Mouse (Mus musculus) c-Kit-negative CD71-positive TER-119-positive erythroid progenitor cells, embryonic 14.5 days (primary cell): ENCODE data around the gene Lrrc15.

Experiments
- DNase-seq: peaks from one replicate; pipeline ENCODE4 v3.0.0-alpha.2; 2013; ENCODE audit warnings: low read depth, low spot score

Gene Lrrc15

DNA sequence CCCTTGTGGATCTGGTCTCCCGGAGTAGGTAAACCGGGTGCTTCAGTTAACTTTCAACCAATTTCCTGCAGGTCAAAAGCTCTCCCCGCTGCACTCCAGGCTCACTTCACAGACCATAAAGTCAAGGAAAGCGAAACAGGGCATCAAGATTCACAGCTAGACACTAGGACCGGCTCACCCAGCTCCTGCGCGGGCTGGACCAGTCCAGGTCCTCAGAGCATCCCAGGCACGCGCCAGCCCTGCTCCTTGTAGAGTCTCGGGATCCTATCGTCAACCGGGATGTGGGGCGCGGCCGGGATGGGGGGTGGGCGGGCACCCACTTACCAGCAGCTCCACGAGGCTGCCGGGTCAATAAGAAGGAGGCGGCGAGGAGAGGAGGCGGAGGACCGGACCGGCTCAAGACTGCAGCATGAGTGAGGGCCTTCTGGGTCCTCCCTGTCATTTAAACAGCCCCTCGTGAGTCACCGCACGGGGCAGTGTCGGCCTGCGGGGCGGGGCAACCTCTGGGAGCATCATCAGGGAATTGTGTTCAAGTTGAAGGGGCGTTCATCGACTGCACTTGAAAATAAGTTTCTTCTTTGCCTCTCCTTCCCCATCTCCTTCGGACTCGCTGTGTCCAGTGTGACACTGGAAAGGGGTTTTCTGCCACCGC, at the start of gene Lrrc15:
Gene Lrrc15, minus strand, starts transcription at position 413 of the 652 bp plus-strand sequence.
- no peak for DNase-seq

DNA sequence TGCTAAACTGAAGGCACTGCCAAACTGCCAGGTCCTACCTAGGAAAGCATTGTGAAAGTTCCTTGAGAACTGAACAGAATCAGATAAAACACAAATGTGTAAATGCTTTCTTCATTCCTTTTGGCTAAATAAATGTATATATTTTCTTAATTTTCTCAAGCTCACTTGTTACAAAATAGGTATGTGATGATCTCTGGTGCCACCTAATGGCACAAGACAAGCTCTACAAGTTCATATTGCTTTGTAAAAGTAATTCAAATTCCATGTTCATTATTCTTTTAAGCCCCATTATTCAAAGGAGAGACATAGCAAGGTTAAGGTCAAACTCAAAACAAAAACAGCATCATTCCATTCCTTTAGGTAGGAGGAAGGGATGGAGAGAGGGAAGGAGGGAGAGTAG, 31.2 kb upstream of the Lrrc15 start:
- DNase-seq, result no peak

DNA sequence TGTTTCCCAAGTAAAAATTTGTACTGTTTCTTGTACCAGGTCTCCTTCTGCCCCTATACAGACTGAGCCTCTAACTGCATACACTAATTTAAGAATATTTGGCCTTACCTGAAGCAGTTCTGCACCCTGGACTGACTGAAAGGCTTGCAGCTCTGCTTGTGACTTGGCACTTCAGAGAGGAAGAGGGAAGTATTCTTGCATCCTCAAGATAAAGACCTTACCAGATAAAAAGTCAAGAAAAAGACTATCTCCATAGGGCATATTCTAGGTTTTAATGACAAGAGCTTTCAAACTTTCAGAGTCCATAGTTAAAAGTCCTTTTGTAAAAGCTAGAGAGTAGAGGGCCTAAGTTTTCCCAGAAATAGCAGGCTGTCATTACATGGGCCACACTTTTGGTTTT, 27.6 kb upstream of the Lrrc15 start, which contains the start of gene Gp5:
Gene Gp5, minus strand, starts transcription at position 133 of the 400 bp plus-strand sequence.
- DNase-seq, result no peak

DNA sequence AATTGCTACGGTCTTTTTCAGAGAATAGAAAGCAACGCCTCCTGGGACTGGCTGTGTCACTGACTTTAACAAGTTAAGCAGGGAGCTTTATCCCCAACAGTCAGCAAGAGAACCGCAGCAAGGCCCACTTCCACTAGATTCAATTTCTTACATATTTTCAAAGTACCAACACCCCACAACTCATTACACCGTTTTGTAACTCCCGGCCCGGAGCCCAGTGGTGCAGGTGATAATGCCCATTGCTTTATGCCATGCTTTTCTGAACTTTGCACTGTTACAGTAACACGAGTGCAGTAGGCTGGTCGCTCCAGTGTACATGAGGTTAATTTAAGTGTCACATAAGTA, 27.1 kb upstream of the Lrrc15 start:
- DNase-seq, result no peak

DNA sequence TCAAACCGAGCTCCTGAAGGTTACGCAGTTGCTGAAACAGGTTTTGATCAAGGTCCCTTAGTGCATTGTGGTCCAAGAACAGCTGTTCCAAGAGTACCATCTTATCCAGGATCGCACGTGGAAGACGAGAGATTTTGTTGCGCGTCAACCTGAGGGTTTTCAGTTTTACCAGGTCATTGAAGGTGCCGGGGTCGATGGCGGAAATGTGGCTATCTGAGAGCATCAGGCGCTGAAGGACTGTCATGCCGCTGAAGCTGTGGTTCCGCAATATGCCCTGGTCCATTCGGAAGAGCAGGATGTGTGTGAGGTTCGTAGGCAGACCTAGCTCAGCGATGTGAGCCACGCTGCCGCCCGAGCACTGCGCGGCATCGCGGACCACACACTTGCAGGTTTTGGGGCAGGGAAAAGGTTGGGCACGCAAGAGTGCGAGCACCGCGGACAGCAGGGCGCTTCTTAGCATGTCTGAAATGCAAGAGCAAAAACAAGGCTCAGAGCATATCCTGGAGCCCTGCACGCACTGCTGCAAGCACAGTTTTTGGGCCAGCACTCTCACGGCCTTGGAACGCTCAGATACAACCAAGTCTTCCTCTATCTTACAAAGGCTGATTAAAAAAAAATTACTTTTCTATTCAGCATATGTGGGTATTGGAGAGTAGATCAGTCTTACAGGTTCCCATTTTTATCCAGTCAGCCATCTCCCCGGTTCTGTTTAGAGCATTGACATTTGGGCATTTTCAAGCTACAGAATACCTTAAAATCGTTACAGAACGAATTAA, 26.5 kb upstream of the Lrrc15 start:
- no peak for DNase-seq

DNA sequence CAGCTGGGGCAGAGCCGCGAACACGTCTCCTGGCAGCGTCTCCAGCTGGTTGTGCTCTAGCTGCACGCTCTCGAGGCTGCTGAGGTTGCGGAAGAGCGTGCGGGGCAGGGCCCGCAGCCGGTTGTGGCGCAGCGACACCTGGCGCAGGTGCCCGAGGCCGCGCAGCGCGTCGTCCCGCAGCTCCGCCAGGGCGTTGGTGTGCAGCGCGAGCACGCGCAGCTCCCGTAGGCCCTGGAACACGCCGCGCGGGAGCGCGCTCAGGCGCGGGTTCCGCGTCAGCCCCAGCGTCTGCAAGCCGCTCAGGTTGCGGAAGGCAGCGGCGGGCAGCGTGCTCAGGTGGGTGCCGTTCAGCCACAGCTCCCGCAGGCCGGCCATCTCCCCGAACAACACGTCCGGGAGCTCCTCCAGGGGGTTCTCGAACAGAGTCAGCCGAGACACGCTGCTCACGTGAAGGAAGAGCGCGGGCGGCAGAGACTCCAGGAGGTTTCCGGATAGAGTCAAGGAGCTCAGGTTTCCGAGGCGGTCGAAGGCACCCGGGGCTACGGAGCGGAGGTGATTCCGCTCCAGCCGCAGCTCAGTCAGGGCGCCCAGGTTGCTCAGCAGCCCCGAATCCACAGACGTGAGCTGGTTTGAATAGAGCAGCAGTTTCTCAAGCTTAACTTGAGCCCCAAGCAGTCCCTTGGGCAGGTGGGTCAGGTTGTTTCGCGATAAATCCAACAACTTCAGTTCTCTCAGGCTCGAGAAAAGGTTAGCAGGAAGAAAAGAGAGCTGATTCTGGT, 25.7 kb upstream of the Lrrc15 start:
- no peak for DNase-seq

DNA sequence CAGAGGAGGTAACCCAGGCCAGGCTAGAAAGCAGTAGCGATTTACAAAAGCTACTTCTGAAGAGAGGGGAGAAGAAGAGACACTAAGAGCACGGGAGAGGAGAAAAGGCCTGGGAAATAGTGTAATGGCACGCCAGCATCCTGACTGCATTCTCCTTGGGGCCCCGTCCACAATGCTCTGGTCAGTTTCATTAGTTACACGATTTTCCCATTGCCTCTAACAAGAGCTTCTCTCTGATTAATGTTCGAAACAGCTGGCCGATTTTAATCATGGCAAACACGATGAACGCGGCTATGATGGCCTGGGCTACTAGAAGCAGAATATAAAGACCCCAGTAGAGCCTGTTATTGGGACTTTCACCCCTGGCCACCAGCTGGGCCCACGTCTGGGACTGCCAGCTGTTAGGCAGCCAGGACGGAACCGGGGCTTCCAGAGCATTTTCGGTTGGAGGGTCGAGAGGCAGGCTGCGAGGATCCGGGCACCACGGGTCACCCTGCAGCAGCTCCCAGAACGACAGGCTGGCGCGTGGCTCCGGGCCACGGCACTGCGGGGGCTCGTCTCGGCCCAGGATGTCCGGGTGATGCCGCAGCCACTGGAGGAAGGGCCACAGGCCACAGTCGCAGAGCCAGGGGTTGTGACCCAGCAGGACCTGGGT, 25.0 kb upstream of the Lrrc15 start:
- DNase-seq, result no peak

DNA sequence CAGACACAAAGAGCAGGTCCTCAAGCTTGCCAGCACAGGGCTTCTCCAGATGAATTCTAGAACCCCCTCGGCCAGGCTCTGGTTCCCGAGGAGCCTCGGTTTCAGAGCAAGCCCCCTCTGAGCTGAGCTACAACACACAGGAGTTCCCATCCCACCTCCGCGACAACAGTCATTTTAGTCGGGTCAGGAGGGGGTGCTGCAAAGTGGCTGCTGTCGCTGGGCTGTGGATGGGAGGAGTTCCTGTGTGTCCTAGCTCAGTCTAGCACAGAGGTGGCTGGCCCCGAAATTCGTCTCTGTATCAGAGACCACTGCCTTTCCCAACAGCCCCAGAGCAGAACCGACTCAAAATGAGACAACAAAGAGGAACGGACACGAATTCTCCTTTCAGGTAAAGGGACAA, 24.2 kb upstream of the Lrrc15 start:
- DNase-seq, result no peak

DNA sequence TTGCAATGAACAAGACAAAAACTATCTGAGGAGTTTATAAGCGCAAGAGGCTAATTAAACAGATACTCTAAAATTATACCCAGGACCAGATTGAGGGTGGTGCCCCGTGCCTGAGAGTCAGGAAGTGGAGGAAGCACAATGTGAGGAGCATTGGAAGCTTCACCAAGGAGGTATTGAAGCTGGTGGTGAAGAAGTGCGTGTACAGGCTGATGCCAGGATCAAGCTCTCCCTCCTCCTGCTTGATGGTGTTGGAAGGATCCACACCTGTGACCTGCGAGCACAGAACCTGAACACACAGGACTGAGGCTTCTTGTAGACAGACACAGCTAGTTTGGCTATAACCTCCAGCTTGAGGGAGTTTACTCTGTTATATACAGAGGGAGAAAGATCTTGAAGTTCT, 23.0 kb upstream of the Lrrc15 start:
- DNase-seq, result no peak

DNA sequence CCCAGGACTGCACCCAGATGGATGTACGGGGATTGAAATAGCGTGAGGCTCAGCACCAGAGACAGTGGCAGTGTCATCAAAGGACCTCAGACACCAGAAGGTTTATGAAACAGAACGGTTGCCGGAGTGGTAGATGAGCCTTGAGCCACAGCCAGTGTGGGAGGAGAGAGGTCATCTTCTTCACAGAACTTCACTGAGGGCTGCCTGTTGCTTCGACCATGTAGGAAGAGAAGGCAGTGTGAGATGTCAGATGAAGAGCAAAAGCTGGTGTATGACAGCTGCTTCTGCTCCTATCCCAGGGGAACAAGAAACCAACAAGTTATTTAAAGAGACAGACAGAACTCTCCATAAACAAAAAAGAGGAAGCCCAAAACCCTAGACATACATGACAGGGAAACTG, 21.2 kb upstream of the Lrrc15 start:
- no peak for DNase-seq

DNA sequence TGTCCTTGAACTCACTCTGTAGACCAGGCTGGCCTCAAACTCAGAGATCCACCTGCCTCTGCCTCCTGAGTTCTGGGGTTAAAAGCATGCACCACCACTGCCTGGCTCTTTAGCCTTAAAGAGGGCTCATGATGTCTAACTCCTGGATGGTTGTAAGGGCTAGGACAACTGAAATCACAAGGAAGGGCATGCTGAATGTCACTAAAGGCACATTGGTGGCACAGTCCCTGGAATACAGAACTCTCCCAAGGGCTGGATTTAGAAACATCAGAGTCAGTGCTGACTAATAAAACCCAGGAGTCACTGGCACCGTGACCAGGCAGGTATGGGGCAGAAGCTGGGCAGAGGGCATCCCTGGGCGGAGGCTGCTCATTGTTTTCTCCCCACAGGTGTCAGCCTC, 20.4 kb upstream of the Lrrc15 start:
- no peak for DNase-seq

DNA sequence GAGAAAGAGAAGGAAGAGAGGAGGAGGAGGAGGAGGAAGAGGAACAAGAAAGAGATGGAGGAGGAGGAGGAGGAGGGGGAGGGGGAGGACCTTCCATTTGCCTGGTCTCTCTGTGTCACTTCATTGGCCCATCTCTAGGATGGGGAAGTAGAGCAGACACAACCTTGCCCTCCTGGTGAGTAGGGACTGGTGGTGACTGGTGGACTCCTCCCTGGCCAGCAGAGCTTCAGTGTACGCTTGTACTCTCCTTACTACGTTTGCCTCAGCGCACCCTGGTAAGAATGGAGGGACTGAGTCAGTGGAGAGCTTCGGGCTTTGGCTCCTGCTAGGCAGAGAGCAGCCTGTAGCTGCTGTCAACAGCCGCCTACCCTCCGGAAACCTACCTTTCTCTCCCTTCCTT, 19.6 kb upstream of the Lrrc15 start:
- no peak for DNase-seq

DNA sequence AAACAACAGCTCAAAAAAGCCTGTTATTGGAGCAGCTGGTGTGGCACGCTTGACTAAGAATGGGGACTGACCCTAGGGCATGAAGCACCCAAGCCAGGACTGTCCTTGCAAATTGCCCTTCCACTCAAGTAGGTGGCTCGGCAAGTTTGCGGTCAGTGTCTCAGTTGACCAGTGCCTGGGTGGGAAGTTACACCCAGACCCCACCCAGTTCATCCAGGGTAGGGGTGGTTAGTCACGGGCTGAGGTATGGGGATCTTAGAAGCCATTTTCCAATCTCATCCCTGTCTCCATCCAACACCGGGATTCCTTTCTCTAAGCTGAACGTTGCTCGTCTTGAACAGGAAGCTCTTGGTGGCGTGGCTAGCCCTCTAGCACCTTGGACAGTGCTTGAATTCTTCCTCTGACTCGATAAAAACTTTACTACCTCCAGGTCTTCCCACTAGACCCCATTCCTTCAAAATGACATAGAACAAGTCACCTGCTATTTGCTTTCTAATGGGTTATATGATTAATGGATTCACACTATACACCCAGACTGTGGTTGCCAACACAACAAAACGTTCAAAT, 16.7 kb upstream of the Lrrc15 start:
- no peak for DNase-seq

DNA sequence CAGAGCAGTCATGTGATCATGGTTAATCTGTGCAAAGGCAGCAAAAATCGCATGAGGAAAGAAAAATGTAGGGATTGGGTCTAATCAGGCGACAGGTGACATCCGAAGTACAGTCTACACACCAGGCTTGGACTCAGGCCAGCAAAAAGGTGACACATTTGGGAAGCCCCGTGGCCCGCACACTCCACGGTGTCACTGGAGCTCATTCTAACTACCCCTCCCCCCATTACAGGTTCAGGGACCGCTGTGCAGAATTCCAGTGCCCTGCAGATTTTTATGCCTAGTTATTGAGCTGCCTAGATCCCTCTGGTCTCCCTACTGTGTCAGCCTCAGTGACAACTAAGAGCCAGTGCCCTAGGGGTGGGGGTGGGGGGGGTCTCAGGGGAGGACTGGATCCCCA, 14.4 kb upstream of the Lrrc15 start:
- no peak for DNase-seq

DNA sequence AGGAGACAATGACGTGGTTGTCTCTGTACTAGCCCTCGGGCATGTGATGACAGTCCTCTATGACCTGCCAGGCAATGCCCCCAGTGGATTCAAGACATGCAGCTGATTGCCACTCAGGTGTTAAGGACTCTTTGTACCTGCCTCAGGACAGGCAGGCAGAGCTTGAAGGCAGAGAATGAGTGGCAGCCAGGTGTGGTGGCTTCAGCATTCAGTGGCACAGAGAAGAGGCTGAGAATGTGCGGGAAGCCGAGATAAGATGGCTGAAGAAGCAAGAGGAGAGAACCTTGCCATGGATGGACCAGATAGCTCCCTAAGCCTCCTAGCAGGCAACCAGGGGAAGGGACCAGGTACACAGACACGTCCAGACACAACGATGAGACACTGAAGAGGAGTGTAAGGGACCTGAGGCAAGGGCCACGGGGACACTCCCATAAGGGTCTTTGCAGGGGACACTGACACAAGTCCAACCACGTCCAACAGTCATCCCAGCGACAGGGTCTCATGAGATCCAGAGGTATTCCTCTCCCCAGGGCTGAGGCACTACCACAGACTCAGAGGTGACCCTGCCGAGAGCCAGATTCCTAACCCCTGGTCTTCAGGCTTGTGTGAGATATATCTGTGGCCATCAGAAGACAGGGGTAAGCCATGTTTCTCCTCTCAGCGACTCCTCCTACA, 13.7 kb upstream of the Lrrc15 start:
- no peak for DNase-seq

DNA sequence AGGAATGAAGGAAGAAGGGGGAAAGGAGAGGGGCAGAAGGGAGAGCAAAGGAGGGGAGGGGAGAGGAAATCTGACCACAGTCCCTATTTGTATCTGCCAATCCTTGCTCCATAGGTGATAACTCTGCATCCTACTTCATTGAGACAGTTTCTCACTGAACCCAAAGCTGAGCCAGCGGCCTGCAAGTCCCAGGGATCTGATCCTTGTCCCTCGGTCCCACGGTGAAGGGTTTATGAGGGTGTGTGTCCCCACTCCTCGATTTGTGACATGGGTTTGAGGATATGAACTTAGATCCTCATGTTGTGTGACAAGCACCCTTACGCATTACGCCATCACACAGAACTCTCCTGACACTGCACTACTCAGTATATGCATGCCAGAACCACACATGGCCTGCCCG, 12.1 kb upstream of the Lrrc15 start:
- no peak for DNase-seq

DNA sequence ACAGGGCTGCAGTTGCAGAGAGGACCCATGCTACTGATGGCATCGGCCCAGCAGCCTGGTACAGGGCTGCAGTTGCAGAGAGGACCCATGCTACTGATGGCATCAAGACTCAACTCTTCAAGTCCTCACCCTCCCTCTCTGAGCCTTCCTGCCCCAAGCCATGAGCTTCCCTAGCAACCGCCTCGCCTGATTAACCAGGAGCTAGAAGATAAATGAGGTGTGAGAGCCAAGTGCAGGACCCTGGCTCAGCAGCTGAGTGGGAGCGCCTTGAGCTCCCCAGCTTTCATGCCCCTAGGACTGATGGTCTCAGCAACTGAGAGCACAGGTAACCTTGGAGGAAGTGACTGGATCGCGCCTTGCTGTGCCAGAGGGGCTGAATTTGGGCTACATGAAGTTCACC, 7.4 kb upstream of the Lrrc15 start:
- no peak for DNase-seq

DNA sequence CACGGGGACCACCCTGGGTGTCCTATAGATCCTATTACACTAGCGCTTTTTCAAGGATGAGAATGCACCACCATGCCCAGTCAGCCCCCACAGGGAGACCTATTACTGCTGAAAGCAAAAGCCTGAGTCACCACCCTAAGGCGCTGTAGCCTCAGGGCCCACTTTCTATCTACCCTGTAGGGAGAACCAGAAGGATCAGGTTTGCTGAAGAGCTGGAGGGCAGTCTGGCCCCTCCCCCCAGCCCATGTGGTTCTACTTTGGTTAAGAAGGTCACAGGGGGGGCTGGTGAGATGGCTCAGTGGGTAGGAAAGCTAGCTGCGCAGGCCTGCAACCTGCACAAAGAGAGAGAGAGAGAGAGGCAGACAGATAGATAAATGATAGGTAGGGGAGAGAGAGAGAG, 2.6 kb upstream of the Lrrc15 start:
- no peak for DNase-seq

DNA sequence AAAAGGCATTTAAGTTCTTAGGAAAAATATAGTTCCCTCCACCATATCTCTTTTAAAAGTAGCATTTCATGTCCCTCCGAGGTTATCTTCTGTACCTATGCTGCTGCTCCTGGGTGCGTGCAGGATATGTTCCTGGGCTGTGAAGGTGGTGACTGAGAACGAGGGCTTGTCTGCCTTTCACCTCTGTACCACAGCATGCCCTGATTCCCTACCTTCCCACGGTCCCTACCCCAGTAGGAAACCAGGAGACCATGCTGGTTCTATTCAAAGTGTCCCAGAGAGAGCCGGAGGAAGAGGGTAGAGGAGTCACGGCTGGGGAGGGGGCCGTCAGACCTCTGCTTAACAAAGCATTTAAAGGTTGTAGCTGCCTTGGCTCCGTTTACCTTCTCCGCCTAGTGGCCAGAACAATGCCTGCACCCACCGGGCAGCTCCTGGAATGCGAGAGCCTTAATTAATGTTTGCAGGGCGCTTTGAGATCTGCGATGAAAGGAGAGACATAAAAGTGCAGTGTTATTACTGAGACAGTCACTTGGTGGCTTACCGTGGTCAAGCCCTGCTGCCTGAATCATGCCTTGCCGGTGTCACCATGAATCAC, 784 bp upstream of the Lrrc15 start:
- DNase-seq, result no peak

DNA sequence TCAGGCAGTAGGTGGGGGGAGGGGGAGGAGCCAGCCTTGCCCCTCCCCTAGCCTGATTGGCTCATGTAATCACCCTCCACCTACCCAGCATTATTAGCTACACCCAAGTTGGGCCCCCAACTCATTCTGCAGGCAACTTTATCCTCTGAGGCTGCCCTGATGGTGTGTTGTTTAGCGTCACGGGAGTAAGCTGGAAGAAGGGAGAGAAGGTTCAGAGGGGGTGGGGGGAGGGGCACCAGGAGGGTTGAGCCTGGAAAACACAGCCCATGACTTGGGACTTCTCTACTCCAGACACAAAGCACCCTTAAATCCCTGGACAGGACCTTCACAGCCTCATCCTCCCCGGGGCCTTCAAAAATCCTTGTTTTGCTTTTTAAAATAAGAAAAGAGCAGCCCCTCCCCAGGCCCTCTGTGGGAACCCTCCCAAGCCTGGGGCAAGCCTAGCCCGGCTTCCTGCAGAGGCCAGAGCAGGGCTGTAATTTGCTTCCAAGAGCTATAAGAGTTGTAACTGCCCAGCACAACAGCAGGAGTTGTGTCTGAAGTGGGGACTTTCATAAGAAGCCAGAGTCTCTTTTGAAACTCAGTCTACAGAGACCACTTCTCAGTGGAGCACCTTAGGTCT, 2.3 kb downstream of the Lrrc15 start:
- DNase-seq, result no peak
